Mouse (Mus musculus): Measurements from ENCODE around the gene Dnajb12.

- no peak for TF ChIP-seq CTCF (conservative IDR thresholded peaks at IDR 0.05; ENCODE audit: low read length)
- TF ChIP-seq POU5F1 (IDR thresholded peaks at IDR 0.05; ENCODE audit: borderline replicate concordance, low read length) = no peak
- TF ChIP-seq NANOG (IDR thresholded peaks at IDR 0.05; ENCODE audit: borderline replicate concordance, low read length) = no peak
These were observed 37.3 kb downstream of the Dnajb12 start for GRCm38 (mm10) chr10:59916649-59917048.
